ENCODE assay signal across 17 mouse cellular contexts in genomic region chr17:64573981-64574380, GRCm38 (mm10).
"Had no signal": no experiment of that assay in that cellular context is flagged by ENCODE, and none has a peak within 500 bp of the region (broad histone marks: within the 10 kb centered on the region; RNA-seq: fewer than 3 reads in every experiment).

No protein-coding gene starts in this region.

- H3K4me1 ChIP-seq: megakaryocyte, embryonic 14.5 days; neural tube, embryonic 12.5 days had no signal

- H3K27ac ChIP-seq: lung, embryonic 15.5 days; macrophage; midbrain, embryonic 13.5 days; midbrain, embryonic 15.5 days; neural tube, embryonic 12.5 days; stomach, embryonic 15.5 days; stomach, postnatal 0 days had no signal

- ATAC-seq: liver, postnatal 0 days; lung, postnatal 0 days; midbrain, embryonic 13.5 days; midbrain, embryonic 15.5 days had no signal

- H3K27me3 ChIP-seq: lung, embryonic 15.5 days; midbrain, embryonic 13.5 days; midbrain, embryonic 15.5 days; neural tube, embryonic 12.5 days; stomach, embryonic 15.5 days had no signal

- H3K4me3 ChIP-seq: lung, embryonic 15.5 days; megakaryocyte, embryonic 14.5 days; midbrain, embryonic 13.5 days; midbrain, embryonic 15.5 days; neural tube, embryonic 12.5 days; stomach, embryonic 15.5 days had no signal

- DNase-seq: liver, postnatal 0 days; lung, adult 2 months; lung, postnatal 14 days; lung, postnatal 36 days; right cerebral cortex, postnatal 14 days; thymus, adult 2 months; thymus, postnatal 25 days; thymus, postnatal 4 days had no signal

- H3K36me3 ChIP-seq: lung, embryonic 15.5 days; midbrain, embryonic 13.5 days; midbrain, embryonic 15.5 days; neural tube, embryonic 12.5 days; stomach, embryonic 15.5 days had no signal
